Mouse (Mus musculus): Measurements from ENCODE around the gene Dnal1.

DNA sequence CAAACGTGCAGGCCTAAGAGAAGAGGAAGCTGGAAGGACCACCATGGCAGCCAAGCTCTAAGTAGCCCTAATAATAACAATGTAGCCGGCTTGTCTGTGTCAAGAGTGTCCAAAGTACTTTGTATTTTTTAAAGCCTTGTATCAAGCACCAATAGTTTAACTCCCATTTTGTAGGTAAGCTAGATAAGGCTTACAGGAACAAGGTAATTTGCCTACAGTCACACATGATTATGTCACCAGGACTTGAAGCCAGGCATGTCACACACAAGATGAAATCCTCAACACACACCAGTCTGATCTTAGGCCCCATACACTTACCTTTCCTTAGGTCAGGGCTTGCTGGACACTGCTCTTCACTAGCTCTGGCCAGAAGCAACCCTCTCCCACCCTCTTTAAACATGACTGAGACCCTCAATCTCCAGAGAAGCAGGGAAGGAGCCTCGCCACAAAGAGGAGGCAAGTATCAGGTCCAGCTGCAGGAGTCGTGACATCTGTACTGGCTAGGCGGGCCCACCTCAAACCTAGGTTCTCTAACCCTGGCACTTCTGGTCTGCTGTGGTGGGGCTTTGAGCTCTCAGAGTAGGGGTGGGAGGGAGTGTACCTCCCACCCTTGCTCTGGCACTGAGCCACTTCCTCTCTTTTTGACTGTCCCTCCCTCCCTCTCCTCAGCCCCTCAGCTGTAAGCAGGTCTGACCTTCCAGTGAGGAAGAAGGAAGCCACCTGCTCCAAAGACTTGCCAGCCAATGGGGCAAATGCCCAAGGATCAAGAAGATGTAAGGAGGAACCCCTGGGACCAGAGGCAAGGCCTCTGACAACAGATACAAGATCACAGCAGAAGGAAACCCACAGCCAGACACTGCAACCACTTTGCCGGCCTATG is 63.0 kb downstream of the Dnal1 start:
- TF ChIP-seq CTCF (IDR thresholded peaks at IDR 0.05; ENCODE audit: insufficient read depth, low read length) (no peak), POLR2A (IDR thresholded peaks at IDR 0.05; ENCODE audit: borderline replicate concordance, extremely low read depth, low read depth, low read length) (no peak)

Measured in lung, adult 2 months (tissue).